Mouse (Mus musculus): Measurements from ENCODE around the gene Bcr.

The Bcr gene

DNA sequence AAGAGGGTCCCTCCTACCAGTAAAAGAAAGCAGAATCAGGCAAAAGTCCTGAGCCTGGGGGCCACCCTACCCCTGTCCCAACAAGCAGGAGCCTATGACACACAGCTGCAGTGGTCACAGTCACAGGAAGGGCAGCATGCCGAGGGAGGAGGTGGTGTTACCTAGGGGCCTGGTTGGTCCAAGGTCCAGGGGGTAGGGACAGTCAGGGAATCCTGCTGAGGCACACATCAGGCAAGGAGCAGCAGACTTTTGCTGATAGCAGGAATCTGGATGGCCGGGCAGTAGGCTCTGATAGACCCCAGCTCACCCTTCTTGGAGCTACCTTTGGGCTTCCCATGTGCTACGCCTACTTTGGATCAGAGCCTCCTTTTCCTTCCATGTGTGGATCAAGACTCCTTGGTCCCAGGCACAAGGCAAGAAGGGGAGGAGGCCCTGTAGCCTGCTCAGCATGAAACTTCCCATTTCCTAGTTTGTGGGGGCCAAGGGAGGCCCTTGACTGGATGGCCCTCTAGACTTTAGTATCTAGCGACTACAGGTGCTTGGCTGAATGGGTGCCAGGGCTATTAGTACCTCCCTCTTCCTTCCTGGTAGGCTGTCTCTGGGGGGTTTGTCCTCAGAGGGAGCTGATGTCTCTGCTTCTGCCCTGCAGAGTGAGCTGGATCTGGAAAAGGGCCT is 70.1 kb downstream of the Bcr start:
- DNase-seq (ENCODE audit: low spot score in 2 of 2), result no peak

DNA sequence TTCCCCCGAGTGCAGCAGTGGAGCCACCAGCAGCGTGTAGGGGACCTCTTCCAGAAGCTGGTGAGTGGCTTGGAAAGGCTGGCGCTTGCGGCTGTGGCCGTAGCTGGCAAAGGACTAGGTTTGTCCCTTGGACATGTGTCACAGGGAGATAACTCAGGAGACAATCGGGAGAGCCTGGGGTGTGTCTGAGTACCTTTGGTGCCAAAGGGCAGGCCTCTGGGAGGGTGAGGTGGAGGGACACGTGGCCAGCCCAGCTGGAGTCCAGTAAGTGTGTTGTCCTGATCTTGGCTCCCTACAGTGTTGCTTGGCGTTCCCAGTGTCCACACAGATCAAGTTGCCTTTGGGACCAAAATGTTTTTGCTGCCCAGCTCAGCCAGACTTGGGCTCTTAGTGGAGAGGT is 71.2 kb downstream of the Bcr start:
- no peak for DNase-seq (ENCODE audit: low spot score in 2 of 2)

DNA sequence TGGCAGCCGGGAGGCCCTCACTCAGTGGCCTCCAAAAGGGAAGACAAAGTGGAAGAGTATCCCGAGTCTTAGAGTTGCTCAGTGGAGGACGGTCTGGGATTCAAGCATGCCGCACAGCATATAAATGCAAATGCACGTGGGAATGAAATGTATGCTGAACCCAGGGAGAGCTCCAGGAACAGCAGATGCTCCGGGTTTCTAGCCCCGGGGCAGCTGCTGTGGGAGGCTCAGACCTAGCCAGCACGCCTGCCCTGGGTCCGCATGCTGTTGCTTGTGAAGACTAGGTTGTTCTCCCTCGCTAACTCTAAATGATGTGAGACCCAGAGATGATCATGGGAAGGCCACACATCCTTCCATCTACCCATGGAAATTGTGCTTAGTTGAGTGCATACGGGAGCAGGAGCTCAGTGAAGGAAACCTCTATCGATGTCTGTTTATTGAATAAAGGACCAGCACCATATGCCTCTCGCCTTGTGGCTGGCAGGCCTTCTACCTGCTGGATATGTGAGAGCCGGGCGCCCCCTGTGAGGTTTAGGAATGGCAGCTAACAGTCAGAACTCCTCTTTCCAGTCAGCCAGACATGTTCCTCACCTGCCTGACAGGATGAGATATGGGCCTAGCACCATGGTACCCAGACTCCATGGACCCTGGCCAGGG is 74.6 kb downstream of the Bcr start:
- no peak for DNase-seq (ENCODE audit: low spot score in 2 of 2)

DNA sequence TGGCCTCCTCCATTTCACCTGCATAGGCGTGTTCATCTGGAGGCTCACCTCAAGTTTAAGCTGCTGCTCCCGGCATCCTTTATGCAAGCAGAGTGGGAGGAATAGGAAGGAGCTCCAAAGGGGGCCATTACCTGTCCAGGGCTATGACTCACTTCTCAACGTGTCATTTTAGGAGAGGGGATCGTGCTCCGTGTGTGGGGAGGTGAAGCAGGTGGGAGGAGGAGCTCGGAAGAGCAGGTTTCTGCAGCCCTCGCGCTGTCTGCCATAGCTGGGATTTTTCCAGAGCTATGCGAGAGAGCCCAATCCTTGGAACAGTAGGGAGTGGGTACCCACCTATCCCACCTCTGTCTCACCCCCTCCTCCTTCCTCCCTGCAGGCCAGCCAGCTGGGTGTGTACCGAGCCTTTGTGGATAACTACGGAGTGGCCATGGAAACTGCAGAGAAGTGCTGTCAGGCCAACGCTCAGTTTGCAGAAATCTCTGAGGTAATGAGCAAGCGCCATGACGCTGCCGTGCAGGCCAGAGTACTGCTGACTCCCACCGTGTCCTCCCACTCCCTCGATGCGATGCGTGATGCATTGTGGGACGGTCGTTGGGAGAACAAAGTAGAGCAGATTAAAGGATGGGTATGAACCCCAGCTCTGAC is 75.2 kb downstream of the Bcr start:
- DNase-seq (ENCODE audit: low spot score in 2 of 2), result no peak

DNA sequence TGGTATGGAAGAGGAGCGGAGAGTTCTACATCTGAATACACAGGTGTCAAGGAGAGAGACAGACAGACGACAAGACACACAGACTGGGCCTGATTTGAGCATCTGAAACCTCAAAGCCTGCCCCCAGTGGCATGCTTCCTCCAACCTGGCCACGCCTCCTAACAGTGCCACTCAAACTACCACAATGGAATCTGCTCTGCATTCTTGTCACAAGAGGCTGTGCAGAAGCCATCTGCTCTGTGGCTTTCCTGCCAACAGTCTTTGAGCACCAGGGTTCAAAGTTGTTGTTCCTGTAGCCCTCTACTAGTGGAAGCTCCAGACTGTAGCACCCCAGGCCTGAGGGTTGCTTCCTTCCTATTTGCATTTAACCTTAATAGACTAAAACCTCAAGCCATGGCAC is 76.8 kb downstream of the Bcr start:
- DNase-seq (ENCODE audit: low spot score in 2 of 2), result no peak

DNA sequence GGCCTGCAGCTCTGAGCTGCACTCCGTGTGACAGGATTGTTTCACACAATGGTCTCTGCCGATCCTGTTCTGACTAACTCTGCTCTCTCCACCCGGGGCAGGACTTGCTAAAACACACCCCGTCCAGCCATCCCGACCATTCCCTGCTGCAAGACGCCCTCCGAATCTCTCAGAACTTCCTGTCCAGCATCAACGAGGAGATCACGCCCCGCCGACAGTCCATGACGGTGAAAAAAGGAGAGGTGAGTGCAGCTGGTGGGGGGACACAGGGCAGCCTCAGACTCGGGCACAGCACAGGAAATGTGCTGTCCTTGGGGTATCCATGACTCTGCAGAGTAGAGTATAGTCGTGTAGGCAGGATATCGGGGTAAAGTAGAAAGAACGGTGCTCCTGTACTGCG is 84.8 kb downstream of the Bcr start:
- no peak for DNase-seq (ENCODE audit: low spot score in 2 of 2)

DNA sequence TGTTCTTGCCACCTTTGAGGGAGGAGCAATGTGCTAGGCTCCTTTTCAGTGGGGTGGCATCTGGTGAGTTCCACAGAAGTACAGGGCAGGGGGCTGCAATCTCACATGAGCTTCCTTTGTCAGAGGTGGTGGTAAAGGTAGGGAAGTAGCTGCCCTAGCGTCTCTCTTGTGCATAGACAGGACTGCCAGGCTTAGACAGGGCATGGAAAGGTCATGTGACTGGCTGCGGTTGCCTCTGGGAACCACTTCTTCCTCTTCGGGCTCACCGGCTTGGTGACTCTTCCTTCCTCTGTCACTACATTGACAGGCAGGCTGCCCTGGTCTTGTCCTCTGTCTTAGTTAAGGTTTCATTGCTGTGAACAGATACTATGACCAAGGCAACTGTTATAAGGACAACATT is 85.6 kb downstream of the Bcr start:
- DNase-seq (ENCODE audit: low spot score in 2 of 2), result no peak

DNA sequence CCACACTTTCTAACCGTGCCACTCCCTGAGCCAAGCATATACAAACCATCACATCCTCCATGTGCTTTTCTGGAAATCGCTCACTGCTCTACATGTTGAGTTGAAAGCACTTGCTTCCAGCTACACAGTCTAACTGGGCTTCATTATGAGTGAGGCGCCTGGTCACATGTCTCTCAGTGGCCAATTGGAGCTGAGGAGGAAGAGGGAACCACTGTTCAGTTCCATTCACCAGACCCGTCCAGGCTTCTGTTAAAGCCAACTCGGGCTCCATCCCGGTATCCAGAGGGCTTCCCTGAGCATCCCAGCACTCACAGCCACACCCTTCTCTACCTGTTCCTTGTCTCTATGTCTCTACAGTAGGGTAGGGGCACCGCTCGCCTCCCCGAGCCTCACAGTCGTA is 86.2 kb downstream of the Bcr start:
- no peak for DNase-seq (ENCODE audit: low spot score in 2 of 2)

DNA sequence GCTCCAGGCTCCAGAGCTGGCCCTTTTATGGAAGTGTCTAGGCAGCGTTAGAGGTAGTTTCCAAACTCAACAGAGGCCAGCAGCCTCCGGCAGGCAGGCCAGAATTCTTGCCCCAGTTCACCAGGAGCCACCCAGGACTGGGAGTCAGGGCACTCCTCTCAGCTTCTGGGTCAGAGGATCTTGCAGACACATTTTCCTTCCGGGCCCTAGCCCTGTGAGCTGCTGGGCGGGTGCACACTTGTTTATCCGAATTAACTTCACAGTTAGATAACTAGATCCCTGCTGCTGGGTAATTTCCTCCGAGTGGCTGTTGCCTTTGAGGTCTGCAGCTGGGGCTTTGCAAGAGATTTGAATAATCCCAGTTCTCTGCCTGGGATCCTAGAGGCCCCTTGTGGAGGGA is 87.9 kb downstream of the Bcr start:
- no peak for DNase-seq (ENCODE audit: low spot score in 2 of 2)

DNA sequence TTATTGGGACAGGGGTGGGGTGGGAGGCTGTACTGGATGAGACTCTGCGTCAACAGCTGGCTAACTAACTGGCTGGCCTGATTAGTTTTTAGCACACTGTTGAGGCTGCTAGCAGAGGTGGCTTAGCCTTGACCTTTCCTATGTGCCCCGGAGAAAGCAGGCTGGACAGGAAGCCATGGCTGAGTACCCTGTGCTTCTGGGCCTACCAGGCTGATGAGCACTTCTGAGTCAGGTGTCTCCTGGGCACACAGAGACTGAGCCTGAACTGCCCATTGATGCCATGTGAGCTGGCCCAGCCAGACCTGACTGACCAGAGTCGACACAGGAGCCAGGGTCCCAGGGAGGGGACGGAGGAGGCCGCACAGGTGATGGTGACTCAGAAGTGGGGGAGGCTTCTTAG is 90.0 kb downstream of the Bcr start:
- no peak for DNase-seq (ENCODE audit: low spot score in 2 of 2)

DNA sequence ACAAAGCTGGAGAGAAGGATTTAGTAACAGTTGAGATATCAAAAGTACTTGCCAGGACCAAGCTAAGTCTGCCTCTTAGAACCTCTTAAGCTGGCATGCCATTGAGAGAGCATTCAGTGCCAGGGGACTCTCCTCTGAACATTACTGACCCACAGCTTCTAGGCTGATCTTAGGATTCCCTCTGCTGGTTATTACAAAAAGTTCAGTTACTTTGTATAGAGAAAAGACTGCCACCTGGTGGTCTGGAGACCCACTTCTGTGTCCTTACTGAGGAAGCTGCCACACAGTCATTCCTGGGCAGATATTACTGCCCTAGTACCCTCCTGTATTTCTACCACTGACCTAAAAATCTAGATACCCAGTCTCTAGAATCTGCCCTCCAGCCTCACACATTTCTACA is 90.9 kb downstream of the Bcr start:
- peak; percentile 42 to 63 for DNase-seq (ENCODE audit: low spot score in 2 of 2)

DNA sequence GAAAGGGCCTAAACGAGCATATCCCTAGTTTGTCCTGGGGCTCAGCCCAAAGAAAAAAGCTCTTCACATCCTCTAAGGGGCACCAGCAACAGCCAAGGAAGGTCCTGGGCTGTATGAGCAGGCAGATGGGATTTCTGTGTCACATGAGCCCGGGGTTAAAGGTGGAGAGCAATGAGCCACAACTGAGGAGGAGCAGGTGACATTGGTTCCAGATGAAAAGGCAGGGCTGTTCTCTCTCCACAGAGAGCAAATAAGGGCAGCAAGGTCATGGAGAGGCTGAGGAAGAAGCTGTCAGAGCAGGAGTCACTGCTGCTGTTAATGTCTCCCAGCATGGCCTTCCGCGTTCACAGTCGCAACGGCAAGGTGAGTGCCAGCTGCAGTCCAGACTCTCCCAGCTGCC is 96.4 kb downstream of the Bcr start:
- no peak for DNase-seq (ENCODE audit: low spot score in 2 of 2)

DNA sequence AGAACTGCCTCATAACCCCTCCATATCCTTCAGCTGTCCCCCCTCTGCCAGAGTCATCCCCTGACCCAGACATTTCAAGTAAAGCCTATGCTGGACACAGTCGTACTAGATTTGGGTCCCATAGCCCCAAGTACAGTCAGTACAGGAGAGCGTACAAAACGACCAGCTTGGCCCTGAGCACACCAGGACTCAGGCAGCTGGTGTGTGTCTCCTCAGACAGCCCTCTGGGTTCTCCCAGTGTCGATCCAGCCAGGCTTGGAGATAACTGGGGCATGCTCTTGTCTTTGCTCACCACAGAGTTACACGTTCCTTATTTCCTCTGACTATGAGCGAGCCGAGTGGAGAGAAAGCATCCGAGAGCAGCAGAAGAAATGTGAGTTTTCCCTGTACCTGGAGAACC is 97.3 kb downstream of the Bcr start:
- DNase-seq (ENCODE audit: low spot score in 2 of 2), result no peak

DNA sequence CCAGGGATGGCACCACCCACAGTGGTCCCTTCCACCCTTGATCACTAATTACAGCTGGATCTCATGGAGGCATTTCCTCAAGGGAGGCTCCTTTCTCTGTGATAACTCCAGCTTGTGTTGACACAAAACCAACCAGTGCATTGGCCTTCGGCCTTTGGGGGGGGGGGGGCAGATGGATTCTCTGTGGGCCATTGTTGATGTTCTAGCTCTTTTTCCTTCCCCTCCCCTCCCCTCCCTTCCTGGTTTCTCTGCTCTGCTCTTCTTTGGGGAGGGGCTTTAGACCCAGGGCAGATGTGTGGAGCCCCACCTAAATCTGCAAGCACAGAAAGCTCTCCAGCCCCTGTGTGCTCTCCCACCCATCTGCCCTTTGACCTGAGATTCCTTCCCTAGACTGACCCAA is 98.0 kb downstream of the Bcr start:
- no peak for DNase-seq (ENCODE audit: low spot score in 2 of 2)

DNA sequence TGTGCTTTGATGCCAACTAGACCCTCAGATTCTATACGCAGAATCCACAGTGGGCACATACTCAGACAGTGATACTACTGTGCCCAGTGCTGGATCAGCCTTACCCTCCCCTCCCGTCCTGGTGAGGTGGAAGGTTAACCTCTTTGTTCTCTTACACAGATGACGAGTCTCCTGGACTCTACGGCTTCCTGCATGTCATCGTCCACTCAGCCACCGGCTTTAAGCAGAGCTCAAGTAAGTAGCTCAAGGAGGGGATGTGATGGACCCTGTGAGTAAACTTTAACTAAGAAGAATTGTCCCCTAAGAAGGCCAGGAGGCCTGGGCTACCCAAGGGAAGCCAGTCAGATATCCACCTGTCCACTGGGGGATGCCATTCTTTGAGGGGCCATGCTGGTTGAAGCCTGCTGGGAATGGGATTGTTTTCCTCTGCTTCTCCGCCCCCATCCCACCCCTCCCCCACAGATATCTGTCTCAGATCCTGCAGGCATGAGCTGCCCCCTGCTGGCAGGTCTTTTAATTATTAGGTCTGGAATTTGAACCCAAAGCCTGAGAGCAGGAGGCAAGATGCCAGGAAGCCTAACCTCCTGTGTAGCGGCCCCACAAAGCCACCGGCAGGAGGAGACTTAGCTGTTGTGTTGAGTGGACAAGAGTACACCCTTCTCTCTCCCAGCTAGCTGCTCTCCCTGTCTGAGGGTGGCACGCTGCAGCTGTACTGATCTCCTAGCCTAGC is 99.9 kb downstream of the Bcr start:
- no peak for DNase-seq (ENCODE audit: low spot score in 2 of 2)

DNA sequence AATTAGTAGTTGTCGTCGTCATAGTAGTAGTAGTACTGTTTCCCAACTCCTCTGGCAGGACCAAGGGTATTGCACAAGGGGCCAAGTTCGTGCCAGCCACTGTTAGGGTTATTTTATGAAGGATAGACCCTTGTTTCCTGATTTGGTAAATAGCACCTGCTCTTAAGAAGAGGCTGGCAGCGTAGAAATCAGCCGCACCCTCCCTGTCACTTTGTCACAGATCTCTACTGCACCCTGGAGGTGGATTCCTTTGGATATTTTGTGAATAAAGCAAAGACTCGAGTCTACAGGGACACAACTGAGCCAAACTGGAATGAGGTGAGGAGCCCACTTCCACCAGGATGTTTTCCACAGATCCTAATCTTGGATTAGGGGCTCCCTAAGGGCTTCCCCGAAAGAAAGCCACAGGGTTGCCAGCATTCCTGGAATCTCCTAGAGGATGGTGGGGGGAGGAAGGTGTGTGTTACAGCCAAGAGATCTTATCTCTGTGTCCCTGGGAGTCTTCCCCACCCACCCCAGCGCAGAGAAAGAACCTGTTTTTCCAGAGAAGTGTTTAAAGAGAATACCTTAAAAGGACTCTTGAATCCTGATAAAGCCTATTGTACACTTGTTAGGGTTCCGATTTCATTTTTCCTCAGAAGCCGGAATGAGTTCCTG is 105.6 kb downstream of the Bcr start:
- no peak for DNase-seq (ENCODE audit: low spot score in 2 of 2)

DNA sequence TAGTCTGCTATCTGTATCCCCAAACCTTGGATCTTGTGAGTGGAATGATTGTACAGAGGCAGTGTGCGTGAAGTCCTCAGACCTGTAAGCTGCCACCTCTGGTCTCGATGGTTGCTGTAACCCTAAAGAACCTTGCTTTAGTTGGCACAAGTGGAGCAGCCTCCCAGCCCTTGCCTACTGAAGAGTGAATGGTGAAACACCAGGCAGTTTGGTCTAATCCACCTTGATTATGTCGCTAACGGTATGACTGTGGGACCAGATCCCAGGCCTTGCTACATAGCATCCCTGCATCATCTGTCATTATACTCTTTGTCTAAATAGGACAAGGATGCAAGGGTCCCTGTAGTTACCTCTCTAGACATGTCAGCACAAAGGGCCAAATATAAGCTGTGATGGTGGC is 106.2 kb downstream of the Bcr start:
- DNase-seq (ENCODE audit: low spot score in 2 of 2), result no peak

DNA sequence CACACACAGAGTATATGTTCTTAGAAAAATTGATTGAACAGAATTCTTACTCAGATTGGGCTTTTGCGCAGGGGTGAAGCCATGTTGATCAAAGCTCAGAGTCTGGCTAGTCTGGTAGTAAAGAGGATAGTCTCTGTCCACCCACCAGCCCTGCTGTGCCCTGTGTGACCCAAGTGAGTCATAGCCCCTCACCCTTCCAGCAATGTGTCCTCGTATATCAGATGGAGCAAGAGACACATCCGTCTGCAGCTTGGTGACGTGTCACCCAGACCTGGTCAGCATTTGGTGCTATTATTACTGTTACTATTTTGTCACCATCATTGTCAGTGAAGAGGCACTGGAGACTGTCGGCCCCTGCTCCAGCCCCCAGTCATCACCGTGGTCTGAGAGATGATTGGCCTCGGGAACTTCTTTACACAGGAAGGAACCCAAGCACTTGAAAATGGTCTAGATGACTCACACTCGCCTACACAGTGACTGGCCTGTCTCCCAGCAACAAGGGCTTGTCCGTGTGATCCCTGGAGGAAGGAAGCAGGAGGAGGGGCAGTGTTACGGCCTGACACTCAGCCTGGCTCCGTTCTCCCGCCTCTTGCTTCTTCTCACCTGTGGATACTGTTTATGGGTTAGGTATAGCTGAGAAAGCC is 109.9 kb downstream of the Bcr start:
- DNase-seq (ENCODE audit: low spot score in 2 of 2), result no peak

DNA sequence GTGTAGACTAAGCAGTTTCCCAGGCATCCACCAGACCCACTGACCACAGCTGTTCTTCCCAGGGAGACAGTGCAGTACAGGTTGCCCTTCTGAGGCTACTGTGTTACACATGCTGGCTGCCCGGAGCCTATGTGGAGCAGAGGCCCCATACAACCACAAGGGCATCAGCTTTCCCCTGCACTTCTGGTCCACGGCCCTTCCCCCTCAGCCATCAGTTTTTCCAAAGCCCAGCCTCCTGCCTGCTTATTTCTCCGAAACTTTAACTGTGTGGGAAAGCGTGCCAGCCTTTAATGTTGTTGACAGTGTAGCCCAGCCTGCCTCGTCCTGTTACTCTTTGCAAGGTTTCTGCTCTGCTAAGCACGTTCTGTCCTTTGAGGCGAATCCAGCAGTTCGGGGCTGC is 112.7 kb downstream of the Bcr start:
- DNase-seq (ENCODE audit: low spot score in 2 of 2), result no peak

DNA sequence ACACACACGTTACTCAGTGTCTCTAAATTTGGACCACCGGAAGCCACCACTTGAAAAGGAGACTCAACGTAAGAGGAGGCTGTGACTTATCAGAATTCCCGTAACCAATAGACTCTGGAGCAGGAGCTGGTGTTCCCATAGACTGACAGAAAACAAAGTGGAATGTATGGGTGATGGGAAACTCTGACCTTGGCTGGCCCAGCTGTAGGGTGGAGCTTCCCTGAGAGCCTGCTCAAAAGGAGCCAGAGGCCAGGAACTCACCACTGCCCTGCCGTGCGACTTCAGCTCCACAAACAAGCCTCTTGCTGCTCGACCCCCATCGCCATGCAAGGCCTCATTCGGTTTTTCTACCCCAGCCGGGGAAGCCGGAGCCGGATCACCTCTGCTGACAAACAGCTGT is 113.3 kb downstream of the Bcr start:
- peak in 1 of 2 experiments; percentile 5 for DNase-seq (ENCODE audit: low spot score in 2 of 2)

DNA sequence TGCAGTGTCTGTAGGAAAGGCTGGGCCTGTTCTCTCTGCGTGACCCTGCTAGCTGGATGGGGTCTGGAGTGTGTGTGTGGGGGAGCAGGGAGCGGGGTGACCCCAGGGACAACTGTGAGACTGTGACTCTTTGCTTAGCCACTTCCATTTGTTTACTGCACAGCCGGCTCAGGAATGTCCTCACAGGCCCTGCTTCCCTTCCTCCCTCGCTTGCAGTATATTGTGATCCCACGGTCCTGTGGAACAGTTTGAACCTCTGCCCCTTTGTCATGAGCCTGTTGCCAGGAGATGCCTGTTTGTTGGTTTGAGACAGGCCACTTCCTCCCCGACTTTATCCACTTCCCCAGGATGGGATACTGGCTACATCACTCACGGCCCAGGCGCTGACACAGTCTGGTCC is 116.1 kb downstream of the Bcr start:
- DNase-seq (ENCODE audit: low spot score in 2 of 2), result no peak

DNA sequence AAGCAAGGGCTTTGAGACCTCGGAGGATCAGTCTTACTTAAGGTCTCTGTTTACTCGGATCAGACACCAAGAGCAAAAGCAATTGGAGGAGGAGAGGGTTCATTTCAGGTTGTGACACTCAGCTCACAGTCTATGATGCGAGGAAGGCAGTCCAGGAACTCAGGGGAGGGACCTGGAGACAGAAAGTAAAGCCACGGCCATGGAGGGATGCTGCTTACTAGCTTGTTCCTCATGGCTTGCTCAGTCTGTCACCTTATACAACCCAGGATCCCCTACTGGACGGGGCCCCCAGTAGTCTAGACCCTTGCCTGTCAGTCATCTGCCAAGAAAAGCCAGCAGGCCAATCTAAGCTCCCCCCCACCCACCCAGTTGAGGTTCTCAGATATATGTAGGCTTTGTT is 118.5 kb downstream of the Bcr start:
- no peak for DNase-seq (ENCODE audit: low spot score in 2 of 2)
